Mouse (Mus musculus) liver, embryonic 18 days (tissue): ENCODE data around the gene Clrn3. TPM values are rescaled to one million over a fixed set of nuclear protein-coding genes. Genes with fewer than 3 reads are reported as not detected.

Source experiments
- polyA plus RNA-seq: library from polyadenylated mRNA; depleted of rRNA; stranded (reverse); fragments of >200 nt; gene quantifications from 2 replicates; pipeline ENCODE4 v1.2.3, GENCODE M21; 2012; rRNA removed

Clrn3 gene
- 0.04 TPM in 1 of 2 replicates, not detected in the other for polyA plus RNA-seq

GRCm38 (mm10) chr7:135528515-135528914 lies at the start of gene Clrn3:
Gene Clrn3 (minus strand): TSS chr7:135528654.

GRCm38 (mm10) chr7:135537341-135537901 lies 9.0 kb upstream of the Clrn3 start, which contains the start of gene Ptpre:
Gene Ptpre (plus strand): TSS chr7:135537481.

Other genes with a start within 250 kb of the Clrn3 start
- gene Foxi2, start 118.3 kb downstream of the Clrn3 start, polyA plus RNA-seq: not detected in 2 replicates
- 2.5 and 3.4 TPM in 2 replicates for gene Ptpre, start 8.8 kb upstream of the Clrn3 start, polyA plus RNA-seq
- gene Mki67, start 187.7 kb upstream of the Clrn3 start, polyA plus RNA-seq: 40.7 and 42.5 TPM in 2 replicates